Mouse (Mus musculus): ENCODE measurements at regions not wholly inside any gene's neighbourhood (a gene's known extent, or its start where the extent isn't known, plus 50 kb on each side); places are given as distances from the start of the nearest gene placed in this dataset.

GRCm38 (mm10) chr15:96778321-96778926, 78.9 kb upstream of the Slc38a2 start:
- H3K9ac ChIP-seq (ENCODE audit: insufficient read depth, low read depth, low read length, poor library complexity, severe bottlenecking): no peak overlapping the region
- in situ Hi-C loops (cut with MboI; ENCODE audit: low sequenced_read_pairs in 2 of 2, unreplicated experiment in 2 of 2): no loop called here

GRCm38 (mm10) chr15:96776476-96777075, 77.0 kb upstream of the Slc38a2 start:
- no peaks in the 10 kb centered on the region; a peak in 1 of 4 replicates for H3K4me1 ChIP-seq (ENCODE audit: control insufficient read depth in 2 of 2, insufficient read depth in 2 of 2, low read length in 2 of 2, poor library complexity in 1 of 2)
- H3K27ac ChIP-seq (ENCODE audit: insufficient read depth, low read depth, low read length, poor library complexity, severe bottlenecking): no peak overlapping the region
- 0 out of 2 replicates have a peak, but pooled peaks cover 1% of the 10 kb centered on the region for H3K9me3 ChIP-seq (ENCODE audit: control insufficient read depth, insufficient read depth, low read depth, low read length)
- H3K4me3 ChIP-seq (ENCODE audit: insufficient read depth in 1 of 2, low read depth in 1 of 2, low read length in 2 of 2, poor library complexity in 1 of 2, severe bottlenecking in 1 of 2): no peak overlapping the region
- no peak for DNase-seq (ENCODE audit: low read depth, low spot score)
- no peaks in the 10 kb centered on the region for H3K36me3 ChIP-seq (ENCODE audit: control insufficient read depth, insufficient read depth, low read length, poor library complexity, severe bottlenecking)
- in situ Hi-C loops (cut with MboI; ENCODE audit: low sequenced_read_pairs in 2 of 2, unreplicated experiment in 2 of 2): no loop called here
- no peak for TF ChIP-seq ZC3H11A (IDR thresholded peaks at IDR 0.05; ENCODE audit: borderline replicate concordance, low read depth, low read length)
- no peak for TF ChIP-seq ZNF384 (IDR thresholded peaks at IDR 0.05; ENCODE audit: low read depth, low read length)
- no peak for TF ChIP-seq CHD2 (IDR thresholded peaks at IDR 0.05; ENCODE audit: low read depth, low read length)
- TF ChIP-seq HCFC1 (IDR thresholded peaks at IDR 0.05; ENCODE audit: borderline replicate concordance, insufficient read depth, low read length): no peak
- no peak for TF ChIP-seq MAFK (IDR thresholded peaks at IDR 0.05; ENCODE audit: insufficient read depth, low read depth, low read length)
- no peak overlapping the region for H3K9ac ChIP-seq (ENCODE audit: insufficient read depth, low read depth, low read length, poor library complexity, severe bottlenecking)

More at GRCm38 (mm10) chr15:96778321-96778926, 78.9 kb upstream of the Slc38a2 start:
- H3K4me1 ChIP-seq (ENCODE audit: control insufficient read depth in 2 of 2, insufficient read depth in 2 of 2, low read length in 2 of 2, poor library complexity in 1 of 2): no peaks in the 10 kb centered on the region
- H3K36me3 ChIP-seq (ENCODE audit: control insufficient read depth, insufficient read depth, low read length, poor library complexity, severe bottlenecking): no peaks in the 10 kb centered on the region
- TF ChIP-seq MAFK (IDR thresholded peaks at IDR 0.05; ENCODE audit: insufficient read depth, low read depth, low read length) (no peak), HCFC1 (IDR thresholded peaks at IDR 0.05; ENCODE audit: borderline replicate concordance, insufficient read depth, low read length) (no peak), ZC3H11A (IDR thresholded peaks at IDR 0.05; ENCODE audit: borderline replicate concordance, low read depth, low read length) (no peak), CHD2 (IDR thresholded peaks at IDR 0.05; ENCODE audit: low read depth, low read length) (no peak), ZNF384 (IDR thresholded peaks at IDR 0.05; ENCODE audit: low read depth, low read length) (no peak)
- no peak overlapping the region for H3K4me3 ChIP-seq (ENCODE audit: insufficient read depth in 1 of 2, low read depth in 1 of 2, low read length in 2 of 2, poor library complexity in 1 of 2, severe bottlenecking in 1 of 2)
- no peaks in the 10 kb centered on the region for H3K9me3 ChIP-seq (ENCODE audit: control insufficient read depth, insufficient read depth, low read depth, low read length)
- DNase-seq (ENCODE audit: low read depth, low spot score): no peak
- no peak overlapping the region for H3K27ac ChIP-seq (ENCODE audit: insufficient read depth, low read depth, low read length, poor library complexity, severe bottlenecking)

GRCm38 (mm10) chr15:96775129-96775528, 75.6 kb upstream of the Slc38a2 start:
- Histone ChIP-seq H3K9ac (ENCODE audit: insufficient read depth, low read depth, low read length, poor library complexity, severe bottlenecking) (no peak overlapping the region), H3K4me1 (ENCODE audit: control insufficient read depth in 2 of 2, insufficient read depth in 2 of 2, low read length in 2 of 2, poor library complexity in 1 of 2) (no peaks in the 10 kb centered on the region; a peak in 1 of 4 replicates), H3K4me3 (ENCODE audit: insufficient read depth in 1 of 2, low read depth in 1 of 2, low read length in 2 of 2, poor library complexity in 1 of 2, severe bottlenecking in 1 of 2) (no peak overlapping the region), H3K9me3 (ENCODE audit: control insufficient read depth, insufficient read depth, low read depth, low read length) (0 out of 2 replicates have a peak, but pooled peaks cover 1% of the 10 kb centered on the region), H3K36me3 (ENCODE audit: control insufficient read depth, insufficient read depth, low read length, poor library complexity, severe bottlenecking) (no peaks in the 10 kb centered on the region), H3K27ac (ENCODE audit: insufficient read depth, low read depth, low read length, poor library complexity, severe bottlenecking) (no peak overlapping the region)
- DNase-seq (ENCODE audit: low read depth, low spot score): no peak
- in situ Hi-C loops (cut with MboI; ENCODE audit: low sequenced_read_pairs in 2 of 2, unreplicated experiment in 2 of 2): no loop called here
- TF ChIP-seq ZC3H11A (IDR thresholded peaks at IDR 0.05; ENCODE audit: borderline replicate concordance, low read depth, low read length) (no peak), CHD2 (IDR thresholded peaks at IDR 0.05; ENCODE audit: low read depth, low read length) (no peak), HCFC1 (IDR thresholded peaks at IDR 0.05; ENCODE audit: borderline replicate concordance, insufficient read depth, low read length) (no peak), MAFK (IDR thresholded peaks at IDR 0.05; ENCODE audit: insufficient read depth, low read depth, low read length) (no peak)

- in situ Hi-C loops (cut with MboI; ENCODE audit: low sequenced_read_pairs in 2 of 2, unreplicated experiment in 2 of 2): no loop called here
These were observed 75.1 kb upstream of the Slc38a2 start for GRCm38 (mm10) chr15:96774664-96775063.

More at GRCm38 (mm10) chr15:96774664-96775063, 75.1 kb upstream of the Slc38a2 start:
- TF ChIP-seq ZC3H11A (IDR thresholded peaks at IDR 0.05; ENCODE audit: borderline replicate concordance, low read depth, low read length) (no peak), ZNF384 (IDR thresholded peaks at IDR 0.05; ENCODE audit: low read depth, low read length) (no peak), CHD2 (IDR thresholded peaks at IDR 0.05; ENCODE audit: low read depth, low read length) (no peak), HCFC1 (IDR thresholded peaks at IDR 0.05; ENCODE audit: borderline replicate concordance, insufficient read depth, low read length) (no peak), MAFK (IDR thresholded peaks at IDR 0.05; ENCODE audit: insufficient read depth, low read depth, low read length) (no peak)
- 0 out of 2 replicates have a peak, but pooled peaks cover 1% of the 10 kb centered on the region for H3K9me3 ChIP-seq (ENCODE audit: control insufficient read depth, insufficient read depth, low read depth, low read length)
- no peaks in the 10 kb centered on the region for H3K36me3 ChIP-seq (ENCODE audit: control insufficient read depth, insufficient read depth, low read length, poor library complexity, severe bottlenecking)
- no peak overlapping the region for H3K4me3 ChIP-seq (ENCODE audit: insufficient read depth in 1 of 2, low read depth in 1 of 2, low read length in 2 of 2, poor library complexity in 1 of 2, severe bottlenecking in 1 of 2)
- H3K9ac ChIP-seq (ENCODE audit: insufficient read depth, low read depth, low read length, poor library complexity, severe bottlenecking): no peak overlapping the region
- H3K27ac ChIP-seq (ENCODE audit: insufficient read depth, low read depth, low read length, poor library complexity, severe bottlenecking): no peak overlapping the region
- no peak for DNase-seq (ENCODE audit: low read depth, low spot score)
- peaks cover 0 to 2% of the 10 kb centered on the region in 2 experiments; a peak in 2 of 4 replicates for H3K4me1 ChIP-seq (ENCODE audit: control insufficient read depth in 2 of 2, insufficient read depth in 2 of 2, low read length in 2 of 2, poor library complexity in 1 of 2)
